Mouse (Mus musculus) inflammation-experienced regulatory T-cells, adult 6 months (primary cell): Measurements from ENCODE around the gene Scnm1. TPM values are rescaled to one million over a fixed set of nuclear protein-coding genes. Genes with fewer than 3 reads are reported as not detected.
A peak's percentile ranks its signal among the peaks of the same experiment; 100 is the strongest.

Experiments
- ATAC-seq: one replicate; pipeline ENCODE4 v1.8.0; 2017
- polyA plus RNA-seq, 3 experiments: library from polyadenylated mRNA; unstranded; fragments of 100-300 nt; shearing (Covaris generic); gene quantifications; one replicate each; pipeline ENCODE4 v1.2.1; 2017

The Scnm1 gene
- polyA plus RNA-seq: 100 to 1,000 TPM in 2 of 3 experiments, 10 to 100 TPM in 1; 81.4 to 113 (median 106) TPM

DNA sequence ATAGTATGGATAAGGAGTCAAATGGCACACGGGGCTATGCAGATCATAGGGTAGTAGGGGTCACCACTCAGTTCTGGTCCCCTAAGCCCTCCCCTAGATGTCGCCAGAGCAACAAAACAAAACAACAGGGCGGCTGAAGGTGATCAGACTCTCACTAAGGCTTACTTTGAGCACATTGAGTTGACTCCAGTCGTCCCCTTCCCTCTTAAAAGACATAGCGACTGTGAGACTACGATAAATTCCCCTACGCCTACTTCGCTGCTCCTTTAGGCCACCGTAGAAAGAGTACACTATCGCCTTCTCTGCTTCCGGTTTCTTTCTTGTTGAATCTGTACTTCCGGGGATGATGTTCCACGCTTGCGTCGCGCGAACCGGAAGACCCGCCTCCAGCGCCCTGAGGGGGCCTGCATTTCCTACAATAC, at the start of gene Scnm1, which contains the start of gene Lysmd1:
Scnm1 (minus strand) TSS at position 332 of the 422 bp plus-strand sequence.
Lysmd1 (plus strand) TSS at position 409 of the 422 bp plus-strand sequence.
- peak; percentile 81 for ATAC-seq

DNA sequence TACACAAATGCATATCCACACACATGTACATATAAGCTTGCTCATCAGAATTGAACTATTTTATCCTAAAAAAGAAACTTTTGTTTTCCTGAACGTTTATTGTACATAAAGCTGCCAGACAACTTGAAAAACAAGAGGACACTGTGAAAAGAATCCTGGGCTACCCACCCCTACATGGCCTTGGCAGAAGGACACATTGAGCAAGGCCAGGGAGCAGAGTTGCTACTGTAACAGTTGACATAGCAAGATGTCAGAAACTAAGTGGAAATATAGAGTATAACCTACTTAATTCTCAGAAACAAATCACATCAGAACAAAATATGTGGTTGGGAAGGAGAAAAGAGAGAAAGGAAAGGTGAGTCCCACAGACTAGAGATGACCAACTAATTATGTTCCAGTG, 48.0 kb upstream of the Scnm1 start:
- ATAC-seq: no peak

- no peak for ATAC-seq
Measured at GRCm38 (mm10) chr3:95179890-95180289, 46.1 kb upstream of the Scnm1 start.

DNA sequence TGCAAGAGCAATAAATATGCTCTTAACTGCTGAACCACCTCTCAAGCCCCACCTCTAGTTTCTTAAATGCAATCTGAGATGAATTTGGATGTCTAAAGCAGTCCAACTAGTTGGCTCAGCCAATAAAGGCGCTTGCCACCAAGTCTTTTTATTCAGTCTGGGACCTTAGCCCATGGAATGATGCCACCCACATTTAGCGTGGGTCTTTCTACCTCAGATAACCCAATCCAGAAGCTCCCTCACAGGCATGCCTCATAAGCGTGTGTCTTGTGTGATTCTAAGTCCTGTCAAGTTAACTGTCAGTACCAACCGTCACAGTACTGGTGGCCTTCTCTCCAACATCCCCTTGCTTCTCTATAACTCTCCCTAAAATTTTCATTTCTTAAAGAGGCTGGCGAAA, 45.1 kb upstream of the Scnm1 start:
- no peak for ATAC-seq

GRCm38 (mm10) chr3:95177583-95177982, 43.8 kb upstream of the Scnm1 start:
- no peak for ATAC-seq

GRCm38 (mm10) chr3:95176500-95176899, 42.7 kb upstream of the Scnm1 start:
- ATAC-seq: no peak

DNA sequence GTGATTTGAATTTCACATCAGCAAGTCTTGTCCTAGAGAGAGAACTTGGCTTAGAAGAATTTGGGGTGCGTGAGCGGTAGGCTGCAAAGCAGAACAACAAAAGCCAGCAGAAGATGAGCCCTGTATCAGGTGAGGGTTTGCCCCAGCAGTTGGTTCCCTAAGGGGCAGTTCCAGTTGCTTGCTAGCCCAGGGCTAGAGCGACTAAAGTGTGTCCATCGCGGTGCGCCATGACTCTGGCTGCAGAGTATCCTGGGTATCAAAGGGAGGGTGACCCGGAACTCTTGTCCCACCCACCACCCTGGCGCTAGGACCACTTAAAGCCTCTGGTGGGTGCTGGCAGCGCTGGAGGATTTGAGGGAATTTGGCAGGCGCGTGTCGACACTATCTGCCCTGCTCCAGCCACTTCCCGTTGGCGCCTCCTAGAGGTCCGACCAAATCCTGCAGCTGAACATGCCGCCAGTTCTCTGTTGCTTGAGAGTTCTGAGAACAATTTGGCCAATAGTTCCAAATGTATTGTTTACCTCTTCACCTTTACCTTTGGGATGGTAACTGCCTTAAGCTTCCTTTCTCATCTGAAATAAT, 40.3 kb upstream of the Scnm1 start:
- peak; percentile 91 for ATAC-seq

DNA sequence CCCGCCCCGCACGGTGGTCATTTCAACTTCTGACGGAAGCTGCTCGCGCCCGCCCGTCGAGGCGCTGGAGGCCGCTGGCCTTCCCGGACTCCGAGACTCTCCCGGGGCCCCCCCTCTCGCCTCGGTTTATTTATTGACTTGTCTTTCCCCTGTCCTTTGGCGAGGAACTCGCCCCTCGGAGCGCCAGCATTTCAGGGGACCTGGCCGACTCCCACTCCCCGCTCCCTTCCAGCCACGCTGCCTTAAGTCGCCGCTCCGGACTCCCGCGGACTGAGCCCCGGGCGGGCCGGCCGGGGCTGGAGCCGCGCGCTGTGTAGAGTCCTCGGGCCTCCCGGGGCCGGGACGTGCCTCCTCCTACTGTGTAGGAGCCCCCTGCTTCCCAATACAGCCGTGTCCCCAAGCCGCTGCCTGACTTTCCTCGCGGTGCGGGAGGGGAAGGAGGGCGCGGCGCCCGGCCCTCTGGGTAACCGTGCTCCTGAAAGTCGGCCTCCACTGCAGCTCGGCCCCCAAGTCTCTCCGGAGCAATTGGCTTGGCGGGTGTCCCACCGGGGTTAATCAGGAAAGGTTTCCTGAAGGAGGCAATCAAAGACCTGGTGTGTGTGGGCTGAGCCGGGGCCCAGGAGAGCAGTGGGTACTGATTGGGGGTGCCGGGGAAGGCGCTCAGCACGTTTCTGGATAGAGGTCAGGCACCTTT, 39.6 kb upstream of the Scnm1 start:
- ATAC-seq: peak; percentile 47

DNA sequence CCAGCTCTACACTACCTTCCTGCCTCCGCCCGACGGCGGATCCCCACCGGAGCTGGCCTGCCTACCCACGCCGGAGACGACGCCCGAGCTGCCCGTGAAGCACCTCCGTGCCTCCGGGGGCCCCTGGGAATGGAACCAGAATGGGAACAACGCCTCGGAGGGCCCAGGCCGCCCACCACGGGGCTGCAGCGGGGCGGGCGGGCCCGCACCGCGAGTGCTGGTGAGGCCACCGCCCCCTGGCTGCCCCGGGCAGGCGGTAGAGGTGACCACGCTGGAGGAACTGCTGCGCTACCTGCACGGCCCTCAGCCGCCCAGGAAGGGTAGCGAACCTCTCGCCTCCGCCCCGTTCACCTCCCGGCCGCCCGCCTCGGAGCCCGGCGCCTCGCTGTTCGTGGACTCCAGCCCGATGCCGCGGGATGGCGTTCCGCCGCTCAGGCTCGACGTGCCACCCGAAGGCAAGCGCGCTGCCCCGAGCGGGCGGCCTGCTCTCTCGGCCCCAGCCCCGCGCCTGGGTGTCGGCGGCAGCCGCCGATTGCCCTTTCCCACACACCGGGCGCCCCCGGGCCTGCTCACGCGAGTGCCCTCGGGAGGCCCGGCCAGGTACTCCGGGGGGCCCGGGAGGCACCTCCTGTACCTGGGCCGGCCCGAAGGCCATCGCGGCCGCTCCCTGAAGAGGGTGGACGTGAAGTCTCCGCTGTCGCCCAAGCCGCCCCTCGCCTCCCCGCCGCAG, 38.9 kb upstream of the Scnm1 start:
- no peak for ATAC-seq

- ATAC-seq: no peak
Measured at GRCm38 (mm10) chr3:95171105-95171504, 37.3 kb upstream of the Scnm1 start.

- no peak for ATAC-seq
Measured at GRCm38 (mm10) chr3:95169996-95170395, 36.2 kb upstream of the Scnm1 start.

GRCm38 (mm10) chr3:95164840-95165239, 31.0 kb upstream of the Scnm1 start:
- no peak for ATAC-seq

DNA sequence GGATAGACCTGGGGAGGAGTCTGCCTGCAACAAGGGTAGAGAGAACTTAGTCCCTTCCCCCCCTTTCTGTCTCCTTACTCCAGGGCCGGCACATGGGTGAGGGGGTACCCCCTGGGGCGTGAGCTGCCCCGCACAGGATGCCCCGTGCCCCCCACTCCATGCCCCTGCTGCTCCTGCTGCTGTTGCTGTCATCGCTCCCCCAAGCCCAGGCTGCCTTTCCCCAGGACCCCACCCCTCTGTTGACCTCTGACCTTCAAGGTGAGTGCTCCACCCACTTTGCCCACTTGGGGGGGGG, 30.4 kb upstream of the Scnm1 start:
- ATAC-seq: no peak

GRCm38 (mm10) chr3:95163419-95164255, 29.8 kb upstream of the Scnm1 start:
- no peak for ATAC-seq

DNA sequence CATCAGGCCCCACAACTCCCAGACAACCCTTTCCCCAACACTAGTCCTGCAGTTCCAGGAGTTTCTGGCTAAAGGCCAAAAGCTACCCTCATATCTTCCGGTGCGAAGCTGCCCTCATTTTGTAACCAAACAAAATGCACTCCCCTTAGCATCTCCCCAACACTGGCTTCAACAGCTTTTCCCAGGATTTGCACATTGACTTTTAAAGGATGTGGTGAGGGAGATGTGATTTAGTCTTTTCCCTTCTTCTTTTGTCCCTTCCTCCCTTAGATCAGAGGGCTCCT, 28.5 kb upstream of the Scnm1 start:
- ATAC-seq: no peak

DNA sequence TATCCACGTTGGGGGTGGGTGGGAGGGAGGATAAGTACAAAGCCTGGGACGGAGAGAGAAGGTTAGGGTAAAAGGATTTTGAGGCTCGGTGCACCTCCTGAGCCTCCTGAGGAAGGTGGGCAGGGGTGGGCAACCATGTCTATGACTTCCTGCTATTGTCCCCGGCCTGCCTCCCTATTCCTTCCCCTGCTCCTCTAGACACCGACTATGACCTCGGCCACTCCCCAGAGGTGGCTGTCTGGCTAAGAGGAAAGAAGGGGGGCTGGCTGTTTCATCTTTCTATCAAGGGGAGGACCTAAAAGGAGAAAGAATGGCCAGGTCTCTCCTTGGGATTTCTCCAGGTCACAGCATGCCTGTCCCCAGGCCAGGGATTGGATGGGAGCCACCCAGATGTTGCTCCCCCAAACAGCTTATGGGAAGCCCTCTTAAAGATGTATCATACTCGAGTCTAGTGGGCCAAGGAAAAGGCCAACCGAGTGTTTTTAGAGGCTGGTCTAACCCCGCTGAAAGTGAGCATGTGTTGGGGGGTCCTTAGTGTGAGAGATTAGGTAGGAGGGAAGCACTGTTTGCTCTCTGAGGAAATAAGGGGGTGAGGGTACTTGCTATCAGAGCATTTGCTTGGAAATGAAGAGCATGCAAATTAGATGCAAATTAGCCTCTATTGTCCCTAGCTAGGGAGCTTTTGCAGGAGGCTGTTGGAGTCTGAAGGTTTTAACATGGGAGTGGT, 28.0 kb upstream of the Scnm1 start:
- ATAC-seq: no peak

- no peak for ATAC-seq
Measured at GRCm38 (mm10) chr3:95161041-95161551, 27.3 kb upstream of the Scnm1 start.

GRCm38 (mm10) chr3:95159987-95160963, 26.5 kb upstream of the Scnm1 start, which contains the start of gene Sema6c:
TSS of gene Sema6c (plus strand) at chr3:95160457.
- ATAC-seq: peak; percentile 99

DNA sequence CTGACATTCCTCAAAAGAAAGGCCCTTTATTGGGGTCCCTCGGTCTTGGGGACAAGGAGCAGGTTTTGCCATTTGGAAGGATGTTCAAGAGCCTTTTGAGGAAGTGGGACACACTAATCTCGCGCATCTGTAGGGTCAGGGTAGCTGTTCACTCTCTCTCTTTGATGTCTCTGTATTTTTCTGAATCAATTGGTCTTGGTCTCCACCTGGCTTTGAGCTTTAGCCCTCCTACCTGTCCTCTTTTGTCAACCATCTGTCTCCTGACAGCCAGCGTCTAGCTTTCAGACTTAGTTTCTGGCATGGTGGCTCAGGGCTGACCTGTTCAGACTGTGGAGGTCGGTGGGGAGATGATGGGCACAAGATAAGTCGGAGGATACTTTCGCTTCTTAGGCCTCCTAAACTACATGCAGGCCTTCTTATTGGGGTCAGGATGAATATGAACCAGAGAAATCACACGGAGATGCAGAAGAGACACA, 25.7 kb upstream of the Scnm1 start:
- ATAC-seq: no peak

DNA sequence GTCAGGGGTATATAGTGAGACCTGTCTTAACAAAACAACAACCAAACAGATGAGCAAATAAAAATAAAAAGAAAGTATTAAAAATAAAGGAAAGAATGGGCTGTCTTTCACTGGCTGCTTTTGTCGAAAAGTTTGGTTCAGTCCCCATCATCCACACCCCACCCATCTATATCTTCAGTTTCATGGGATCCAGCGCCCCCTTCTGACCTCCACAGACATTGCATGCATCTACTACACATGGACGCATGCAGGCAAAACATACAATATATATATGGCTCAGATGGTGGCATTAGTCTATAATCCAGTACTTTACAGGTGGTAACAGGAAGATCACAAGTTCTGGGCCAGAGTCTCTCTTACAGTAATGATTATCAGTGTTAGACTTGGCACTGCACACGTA, 20.1 kb upstream of the Scnm1 start:
- ATAC-seq: peak; percentile 77

- no peak for ATAC-seq
Measured at GRCm38 (mm10) chr3:95147924-95148323, 14.1 kb upstream of the Scnm1 start.
